Mouse (Mus musculus): ENCODE results near the gene Vgll4.

The Vgll4 gene

DNA sequence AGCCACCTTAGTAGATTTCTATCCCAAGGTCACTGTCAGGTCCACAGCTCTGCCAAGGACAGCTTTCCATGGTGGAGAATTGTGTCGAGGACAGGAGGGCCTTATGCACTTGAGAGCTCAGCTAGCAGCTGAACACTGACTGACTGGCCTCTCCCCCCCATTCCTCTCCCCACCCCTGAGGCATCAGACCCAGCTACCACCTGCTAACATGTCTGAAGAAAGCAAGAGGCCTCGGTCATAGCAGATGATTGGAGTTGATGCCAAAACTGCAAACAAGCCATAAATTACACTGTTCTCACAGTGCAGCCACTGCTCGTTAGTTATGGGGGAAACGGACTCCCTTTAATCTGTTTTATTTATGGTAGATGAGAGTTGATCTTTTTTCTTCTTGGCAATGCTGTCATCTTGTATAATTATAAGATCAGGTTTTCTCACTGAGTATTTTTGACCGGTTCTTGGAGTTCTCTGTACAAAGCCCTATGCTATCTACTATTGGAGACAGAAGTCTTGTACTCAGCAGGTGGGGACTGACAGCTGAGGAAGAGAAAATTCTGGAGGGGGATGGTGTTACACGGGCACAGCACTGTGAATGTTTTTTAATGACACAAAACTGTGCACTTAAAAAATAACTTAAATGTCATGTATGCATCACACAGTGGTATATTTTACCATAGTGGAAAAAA, 155.5 kb downstream of the Vgll4 start:
- in situ Hi-C loops (cut with MseI, MboI): no loop called here

DNA sequence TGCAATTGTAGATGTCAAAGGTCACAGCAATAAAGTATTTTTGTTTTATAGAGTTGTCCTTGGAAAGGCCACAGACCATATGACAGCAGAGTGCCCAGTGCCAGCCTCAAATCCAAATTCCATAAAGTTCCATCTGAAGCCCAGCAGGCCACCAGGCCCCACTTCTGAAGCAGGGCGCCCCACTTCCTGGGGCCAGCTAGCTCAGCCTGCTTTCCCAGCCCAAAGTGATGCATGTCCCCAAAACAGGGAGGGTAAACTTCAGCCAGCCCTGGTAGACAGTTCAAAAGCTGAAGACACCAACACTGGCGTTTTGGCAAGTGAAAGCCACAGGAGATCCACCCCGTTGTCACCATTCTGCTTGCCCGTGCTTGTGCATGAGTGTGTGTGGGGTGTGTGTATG, 157.0 kb downstream of the Vgll4 start:
- in situ Hi-C loops (cut with MseI, MboI): no loop called here

DNA sequence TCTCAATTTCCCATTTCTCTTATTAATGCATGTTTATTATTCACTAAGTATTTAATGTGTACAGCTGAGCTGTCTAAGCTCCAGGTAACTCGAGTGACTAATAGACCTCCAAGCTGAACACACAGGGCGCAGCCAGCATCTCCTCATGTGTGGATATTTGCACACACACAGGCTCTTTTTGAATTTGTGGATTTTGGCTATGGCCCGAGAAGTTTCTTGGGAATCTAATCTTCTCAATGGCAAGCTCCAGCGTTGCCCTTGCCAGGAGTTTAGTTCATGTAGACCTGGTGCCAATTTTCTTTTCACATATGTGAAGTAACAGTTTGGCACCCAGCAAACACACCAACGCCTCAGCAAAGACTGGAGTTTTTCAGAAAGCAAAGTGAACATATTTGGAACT, 157.5 kb downstream of the Vgll4 start:
- in situ Hi-C loops (cut with MseI, MboI): no loop called here
